Mouse (Mus musculus): Measurements from ENCODE around the gene Nudt12. TPM values are rescaled to one million over a fixed set of nuclear protein-coding genes. Genes with fewer than 3 reads are reported as not detected.

The Nudt12 gene
- polyA plus RNA-seq (2012; fragmentation: generic; extraction: Trizol) = under 1 TPM; 0.06 to 0.46 TPM

DNA sequence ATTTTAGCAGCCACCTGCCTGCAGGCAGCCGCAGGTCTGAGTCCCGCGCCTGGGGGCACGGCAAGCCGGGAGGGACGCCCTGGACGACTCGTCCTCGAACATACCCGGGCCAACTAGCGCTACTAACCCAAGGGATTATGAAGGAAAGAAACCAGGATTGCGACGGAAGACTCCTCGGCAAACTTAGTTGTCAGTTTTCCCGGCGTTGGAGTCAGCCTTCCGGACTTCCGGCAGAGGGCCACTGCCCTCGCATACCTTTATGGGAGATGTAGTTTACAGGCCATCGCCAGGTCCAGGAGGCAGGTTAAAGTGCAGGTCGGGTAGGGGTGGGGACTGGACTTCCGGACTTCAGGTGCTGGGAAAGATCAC, at the start of gene Nudt12:
Gene Nudt12 (minus strand): TSS at position 282 of the 369 bp plus-strand sequence.

DNA sequence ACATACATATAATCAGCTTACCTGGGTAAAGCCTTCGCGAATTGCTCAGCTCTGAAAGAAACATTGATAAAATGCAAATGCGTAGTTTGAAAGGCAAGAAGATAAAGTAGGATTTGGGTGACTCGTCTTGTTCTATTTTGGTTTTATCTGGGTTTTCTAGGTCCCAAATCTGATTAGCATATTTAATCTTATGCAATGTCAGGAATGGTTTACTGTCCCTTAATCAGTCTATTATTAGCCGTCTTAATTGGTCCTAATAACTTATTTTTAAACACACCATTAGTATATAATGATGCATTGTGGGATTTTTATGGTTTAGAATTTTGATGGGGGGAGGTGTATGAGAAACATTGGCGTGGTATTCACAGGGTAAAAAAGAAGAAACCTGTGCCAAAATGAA, 21.9 kb downstream of the Nudt12 start, which contains the start of gene Pdzph1:
Gene Pdzph1 (minus strand): TSS at position 101 of the 400 bp plus-strand sequence.

Other genes with a start within 250 kb of the Nudt12 start
- under 1 TPM in 1 of 2 experiments, not detected in 1; 0.07 TPM for gene Pdzph1, start 22.0 kb downstream of the Nudt12 start, polyA plus RNA-seq (2012; fragmentation: generic; extraction: Trizol)

Data from C3H10T1/2 (cell line).